Mouse (Mus musculus) heart, adult 8-10 months (tissue): ENCODE measurements around the gene Mpv17l2. TPM values are rescaled to one million over a fixed set of nuclear protein-coding genes. Genes with fewer than 3 reads are reported as not detected.

Experiments
- DNase-seq: peaks from one replicate; pipeline ENCODE4 v3.0.0; 2022; ENCODE audit warnings: low spot score
- total RNA-seq, 4 experiments: library from RNA; stranded (reverse); gene quantifications; 2 replicates each; pipeline ENCODE4 v1.2.4; 2022

The Mpv17l2 gene
- total RNA-seq, 4 experiments from 2014 or later: 23.2 to 32.5 (median 27.7) TPM

- no peak for DNase-seq
Observed at GRCm38 (mm10) chr8:70750128-70750680, 10.5 kb downstream of the Mpv17l2 start.

- DNase-seq: no peak
Observed at GRCm38 (mm10) chr8:70749097-70749674, 11.6 kb downstream of the Mpv17l2 start.

- DNase-seq: no peak
Observed at GRCm38 (mm10) chr8:70748246-70749096, 12.3 kb downstream of the Mpv17l2 start.

GRCm38 (mm10) chr8:70747211-70747890 is 13.4 kb downstream of the Mpv17l2 start:
- DNase-seq: no peak

- no peak for DNase-seq
Observed at GRCm38 (mm10) chr8:70746676-70747075, 14.1 kb downstream of the Mpv17l2 start.

- no peak for DNase-seq
Observed at GRCm38 (mm10) chr8:70745691-70746220, 15.0 kb downstream of the Mpv17l2 start.

- no peak for DNase-seq
Observed at GRCm38 (mm10) chr8:70744806-70745205, 15.9 kb downstream of the Mpv17l2 start.

GRCm38 (mm10) chr8:70743656-70744590 is 16.8 kb downstream of the Mpv17l2 start:
- peak; percentile 83 for DNase-seq

GRCm38 (mm10) chr8:70742981-70743655 is 17.6 kb downstream of the Mpv17l2 start:
- DNase-seq: no peak

- DNase-seq: no peak
Observed at GRCm38 (mm10) chr8:70742176-70742575, 18.6 kb downstream of the Mpv17l2 start.

- no peak for DNase-seq
Observed at GRCm38 (mm10) chr8:70741661-70742060, 19.1 kb downstream of the Mpv17l2 start.

- no peak for DNase-seq
Observed at GRCm38 (mm10) chr8:70738211-70738610, 22.5 kb downstream of the Mpv17l2 start.

GRCm38 (mm10) chr8:70737705-70738104 is 23.0 kb downstream of the Mpv17l2 start:
- no peak for DNase-seq

- DNase-seq: no peak
Observed at GRCm38 (mm10) chr8:70730956-70731355, 29.8 kb downstream of the Mpv17l2 start.

GRCm38 (mm10) chr8:70729808-70730475 is 30.8 kb downstream of the Mpv17l2 start:
- DNase-seq: no peak

GRCm38 (mm10) chr8:70726721-70727120 is 34.0 kb downstream of the Mpv17l2 start:
- no peak for DNase-seq

GRCm38 (mm10) chr8:70725792-70726447 is 34.8 kb downstream of the Mpv17l2 start:
- no peak for DNase-seq

GRCm38 (mm10) chr8:70724216-70724615 is 36.5 kb downstream of the Mpv17l2 start:
- DNase-seq: no peak
